Comparison of ENCODE assay signal across 12 mouse cellular contexts in genomic region chr14:52009841-52010240, GRCm38 (mm10). TPM values are rescaled to one million over a fixed set of nuclear protein-coding genes. Genes with fewer than 3 reads are reported as not detected.
A peak's percentile ranks its signal among the peaks of the same experiment; 100 is the strongest.
DNase-seq lines count a peak whose midpoint lies in the region; ATAC-seq and TF ChIP-seq lines count a peak whose summit lies in the region.
"Had no signal": no experiment of that assay in that cellular context is flagged by ENCODE, and none has a peak within 500 bp of the region (broad histone marks: within the 10 kb centered on the region; RNA-seq: fewer than 3 reads in every experiment).

No protein-coding gene starts in this region.

- ATAC-seq in heart, embryonic 14.5 days (ENCODE audit: insufficient number of reproducible peaks, insufficient read depth, low FRiP score, low read depth), result no peak
- ATAC-seq in forebrain, embryonic 12.5 days (ENCODE audit: low FRiP score), result no peak
- ATAC-seq in limb, embryonic 13.5 days (ENCODE audit: low FRiP score, low read depth), result no peak

- H3K9me3 ChIP-seq in heart, embryonic 14.5 days (ENCODE audit: control insufficient read depth, low read length), result no peaks in the 10 kb centered on the region
- H3K9me3 ChIP-seq in ES-E14 (ENCODE audit: control insufficient read depth, insufficient read depth, low read depth, low read length), result no peaks in the 10 kb centered on the region
- no peaks in the 10 kb centered on the region for H3K9me3 ChIP-seq in forebrain, embryonic 12.5 days
- H3K9me3 ChIP-seq in limb, embryonic 13.5 days, result no peaks in the 10 kb centered on the region
- H3K9me3 ChIP-seq: liver, embryonic 15.5 days had no signal

- H3K4me3 ChIP-seq in heart, embryonic 14.5 days (ENCODE audit: control insufficient read depth in 1 of 2, insufficient read depth in 1 of 2, low read depth in 1 of 2, low read length in 2 of 2), result no peak overlapping the region
- peak overlapping the region; percentile 55 to 68 for H3K4me3 ChIP-seq in ES-E14 (ENCODE audit: insufficient read depth in 1 of 2, low read depth in 1 of 2, low read length in 2 of 2, poor library complexity in 1 of 2, severe bottlenecking in 1 of 2)
- peak overlapping the region; percentile 47 for H3K4me3 ChIP-seq in forebrain, embryonic 12.5 days (replicated peaks)
- H3K4me3 ChIP-seq in limb, embryonic 13.5 days, result peak overlapping the region; percentile 18; the same call in 1 of the 2 replicates
- H3K4me3 ChIP-seq: liver, embryonic 15.5 days had no signal

- DNase-seq in heart, postnatal 10 days, result no peak
- no peak for DNase-seq in ES-E14 (ENCODE audit: low read depth, low spot score)
- DNase-seq in urinary bladder, postnatal 10 days (ENCODE audit: low spot score), result no peak
- no peak for DNase-seq in right cerebral cortex, postnatal 10 days (ENCODE audit: low spot score in 2 of 2)
- no peak for DNase-seq in left cerebral cortex, adult 18-20 months (ENCODE audit: low spot score in 2 of 2)

- H3K27ac ChIP-seq in heart, embryonic 14.5 days (replicated peaks in 1 of 2; ENCODE audit: control insufficient read depth in 1 of 2, insufficient read depth in 1 of 2, low read depth in 2 of 2, low read length in 2 of 2), result no peak overlapping the region
- H3K27ac ChIP-seq in ES-E14 (ENCODE audit: insufficient read depth, low read depth, low read length, poor library complexity, severe bottlenecking), result peak overlapping the region; percentile 88; the same call in 1 of the 2 replicates
- H3K27ac ChIP-seq in forebrain, embryonic 12.5 days, result peak overlapping the region; percentile 99
- H3K27ac ChIP-seq in limb, embryonic 13.5 days, result no peak overlapping the region
- H3K27ac ChIP-seq: liver, embryonic 15.5 days had no signal

- 73% methylated on average over 6 of the region's 6 CpGs for WGBS in heart, embryonic 14.5 days
- 17% methylated on average over 6 of the region's 6 CpGs for WGBS in forebrain, embryonic 12.5 days
- 73% methylated on average over 6 of the region's 6 CpGs for WGBS in limb, embryonic 13.5 days

- H3K9ac ChIP-seq in heart, embryonic 14.5 days (ENCODE audit: low read length), result no peak overlapping the region
- H3K9ac ChIP-seq in ES-E14 (ENCODE audit: insufficient read depth, low read depth, low read length, poor library complexity, severe bottlenecking), result peak overlapping the region; percentile 28
- peak overlapping the region; percentile 98 for H3K9ac ChIP-seq in forebrain, embryonic 12.5 days
- H3K9ac ChIP-seq in limb, embryonic 13.5 days, result no peak overlapping the region
- H3K9ac ChIP-seq: liver, embryonic 15.5 days had no signal

- peaks cover 48% of the 10 kb centered on the region for H3K36me3 ChIP-seq in heart, embryonic 14.5 days (ENCODE audit: control insufficient read depth, insufficient read depth, low read length)
- H3K36me3 ChIP-seq in ES-E14 (ENCODE audit: control insufficient read depth, insufficient read depth, low read length, poor library complexity, severe bottlenecking), result peaks cover 39% of the 10 kb centered on the region
- peaks cover 42% of the 10 kb centered on the region for H3K36me3 ChIP-seq in forebrain, embryonic 12.5 days (replicated peaks)
- peaks cover 42% of the 10 kb centered on the region for H3K36me3 ChIP-seq in limb, embryonic 13.5 days

- peak overlapping the region; percentile 58; the same call in 1 of the 2 replicates for H3K4me2 ChIP-seq in heart, embryonic 14.5 days (ENCODE audit: low read length)
- H3K4me2 ChIP-seq in forebrain, embryonic 12.5 days, result peak overlapping the region; percentile 83
- peak overlapping the region; percentile 57 for H3K4me2 ChIP-seq in limb, embryonic 13.5 days (replicated peaks)
- H3K4me2 ChIP-seq: liver, embryonic 15.5 days had no signal

- intact Hi-C loops in heart, postnatal 10 days (cut with DNase I), result loop anchor here (2.0 kb wide), 1 partner anchor 13 kb away; no protein-coding TSS in a partner anchor

- no peaks in the 10 kb centered on the region for H3K27me3 ChIP-seq in heart, embryonic 14.5 days (ENCODE audit: control insufficient read depth, insufficient read depth, low read length)
- H3K27me3 ChIP-seq in forebrain, embryonic 12.5 days, result no peaks in the 10 kb centered on the region
- no peaks in the 10 kb centered on the region for H3K27me3 ChIP-seq in limb, embryonic 13.5 days
- H3K27me3 ChIP-seq: CH12.LX; liver, embryonic 15.5 days had no signal

- in situ Hi-C loops in ES-E14 (cut with MboI; ENCODE audit: low sequenced_read_pairs in 2 of 2, unreplicated experiment in 2 of 2), result loop anchor here in 1 of 2 experiments (25.0 kb wide), 1 partner anchor 98 kb away; the partner anchor contains the start of genes Ndrg2, Rnase13 and Tppp2

- H3K4me1 ChIP-seq in heart, embryonic 14.5 days (ENCODE audit: control insufficient read depth in 2 of 2, insufficient read depth in 2 of 2, low read length in 2 of 2), result peaks cover 27 to 56% of the 10 kb centered on the region in 2 experiments
- H3K4me1 ChIP-seq in ES-E14 (ENCODE audit: control insufficient read depth in 2 of 2, insufficient read depth in 2 of 2, low read length in 2 of 2, poor library complexity in 1 of 2), result peaks cover 9 to 12% of the 10 kb centered on the region in 2 experiments; a peak in 3 of 4 replicates
- peaks cover 79% of the 10 kb centered on the region for H3K4me1 ChIP-seq in forebrain, embryonic 12.5 days
- peaks cover 53% of the 10 kb centered on the region for H3K4me1 ChIP-seq in limb, embryonic 13.5 days

TF ChIP-seq in ES-E14, 5 proteins besides CTCF, POLR2A, EP300 and RAD21:
- TF ChIP-seq ZNF384 (IDR thresholded peaks at IDR 0.05; ENCODE audit: low read depth, low read length), result no peak
- no peak for TF ChIP-seq ZC3H11A (IDR thresholded peaks at IDR 0.05; ENCODE audit: borderline replicate concordance, low read depth, low read length)
- no peak for TF ChIP-seq MAFK (IDR thresholded peaks at IDR 0.05; ENCODE audit: insufficient read depth, low read depth, low read length)
- TF ChIP-seq CHD2 (IDR thresholded peaks at IDR 0.05; ENCODE audit: low read depth, low read length), result no peak
- no peak for TF ChIP-seq HCFC1 (IDR thresholded peaks at IDR 0.05; ENCODE audit: borderline replicate concordance, insufficient read depth, low read length)

RNA-seq across cellular contexts. Expression of gene Tmem253, which starts 5.6 kb away (rescaled TPM):
- polyA plus RNA-seq in heart, embryonic 14.5 days (2014; fragmentation: Nextera tagmentation; extraction: Ambion mirVana), result 1.2 and 1.5 TPM in 2 replicates
- total RNA-seq in heart, postnatal 10 days (2021), result 1 to 10 TPM in 1 of 2 experiments, under 1 TPM in 1; 0.82 to 1.7 TPM
- total RNA-seq in ES-E14 (2012; rRNA removed), result 3.6 and 7.7 TPM in 2 replicates
- 1.1 TPM in 2 replicates for polyA plus RNA-seq in forebrain, embryonic 12.5 days (2016; fragmentation: Nextera tagmentation; extraction: Ambion mirVana)
- polyA plus RNA-seq in limb, embryonic 13.5 days (2015; fragmentation: Nextera tagmentation; extraction: Ambion mirVana), result 0.78 and 1.4 TPM in 2 replicates
- total RNA-seq in left cerebral cortex, adult 18-20 months (2021), result under 1 TPM; 0.28 to 0.56 TPM

RNA-seq across cellular contexts. Expression of gene Zfp219, which starts 10.7 kb away (rescaled TPM):
- 19.2 and 19.9 TPM in 2 replicates for polyA plus RNA-seq in heart, embryonic 14.5 days (2014; fragmentation: Nextera tagmentation; extraction: Ambion mirVana)
- total RNA-seq in heart, postnatal 10 days (2021), result 10 to 100 TPM; 33.8 to 38.0 TPM
- total RNA-seq in ES-E14 (2012; rRNA removed), result 59.5 and 98.0 TPM in 2 replicates
- polyA plus RNA-seq in forebrain, embryonic 12.5 days (2016; fragmentation: Nextera tagmentation; extraction: Ambion mirVana), result 97.1 and 101 TPM in 2 replicates
- polyA plus RNA-seq in limb, embryonic 13.5 days (2015; fragmentation: Nextera tagmentation; extraction: Ambion mirVana), result 30.8 and 32.2 TPM in 2 replicates
- 10 to 100 TPM; 40.6 to 41.3 TPM for total RNA-seq in left cerebral cortex, adult 18-20 months (2021)

RNA-seq across cellular contexts. Expression of gene Arhgef40, which starts 25.3 kb away (rescaled TPM):
- 50.6 and 59.6 TPM in 2 replicates for polyA plus RNA-seq in heart, embryonic 14.5 days (2014; fragmentation: Nextera tagmentation; extraction: Ambion mirVana)
- total RNA-seq in heart, postnatal 10 days (2021), result 10 to 100 TPM; 52.7 to 57.9 TPM
- 10.1 and 14.0 TPM in 2 replicates for total RNA-seq in ES-E14 (2012; rRNA removed)
- polyA plus RNA-seq in forebrain, embryonic 12.5 days (2016; fragmentation: Nextera tagmentation; extraction: Ambion mirVana), result 116 and 117 TPM in 2 replicates
- polyA plus RNA-seq in limb, embryonic 13.5 days (2015; fragmentation: Nextera tagmentation; extraction: Ambion mirVana), result 189 and 203 TPM in 2 replicates
- 10 to 100 TPM; 23.4 to 28.6 TPM for total RNA-seq in left cerebral cortex, adult 18-20 months (2021)

RNA-seq across cellular contexts. Expression of gene Olfr221, which starts 32.4 kb away (rescaled TPM):
- polyA plus RNA-seq in heart, embryonic 14.5 days (2014; fragmentation: Nextera tagmentation; extraction: Ambion mirVana), result 0.19 TPM in 1 of 2 replicates, not detected in the other
- not detected for total RNA-seq in heart, postnatal 10 days (2021)
- not detected in 2 replicates for total RNA-seq in ES-E14 (2012; rRNA removed)
- not detected in 2 replicates for polyA plus RNA-seq in forebrain, embryonic 12.5 days (2016; fragmentation: Nextera tagmentation; extraction: Ambion mirVana)
- polyA plus RNA-seq in limb, embryonic 13.5 days (2015; fragmentation: Nextera tagmentation; extraction: Ambion mirVana), result not detected in 2 replicates
- total RNA-seq in left cerebral cortex, adult 18-20 months (2021), result not detected
- total RNA-seq: CH12.LX; gastrocnemius, adult 8-10 months had no signal
- polyA plus RNA-seq: kidney, adult 2 months; liver, embryonic 15.5 days had no signal

Comparison
In these comparisons a context has a peak if more than half of its experiments do, and no peak if none do; other contexts are left out.
1. H3K27ac ChIP-seq: peak in ES-E14 (single experiment) and forebrain, embryonic 12.5 days (single experiment); none in heart, embryonic 14.5 days (0 of 2) and limb, embryonic 13.5 days (single experiment).
2. H3K4me3 ChIP-seq: peak in ES-E14 (2 of 2), forebrain, embryonic 12.5 days (single experiment) and limb, embryonic 13.5 days (single experiment); none in heart, embryonic 14.5 days (0 of 2).
3. H3K9ac ChIP-seq: peak in ES-E14 (single experiment) and forebrain, embryonic 12.5 days (single experiment); none in heart, embryonic 14.5 days (single experiment) and limb, embryonic 13.5 days (single experiment).
4. Peak in every context shown above with its lines, with median percentiles within 50 percentile points of each other: H3K4me2 ChIP-seq.